Mouse (Mus musculus) heart, adult 11 months (tissue): ENCODE data around the gene Tex2.
A peak's percentile ranks its signal among the peaks of the same experiment; 100 is the strongest.

Experiments
- DNase-seq: peaks from one replicate; pipeline ENCODE4 v3.0.0; 2022

Tex2 gene

GRCm38 (mm10) chr11:106617821-106618580 lies 4.8 kb upstream of the Tex2 start:
- DNase-seq = no peak

GRCm38 (mm10) chr11:106615561-106615960 lies 2.3 kb upstream of the Tex2 start:
- no peak for DNase-seq

GRCm38 (mm10) chr11:106614339-106614645 lies 1.1 kb upstream of the Tex2 start:
- DNase-seq = peak; percentile 97

- peak; percentile 93 for DNase-seq
These were observed 565 bp upstream of the Tex2 start for GRCm38 (mm10) chr11:106613638-106614338.

GRCm38 (mm10) chr11:106612209-106612960 lies 838 bp downstream of the Tex2 start:
- DNase-seq = peak; percentile 95

DNA sequence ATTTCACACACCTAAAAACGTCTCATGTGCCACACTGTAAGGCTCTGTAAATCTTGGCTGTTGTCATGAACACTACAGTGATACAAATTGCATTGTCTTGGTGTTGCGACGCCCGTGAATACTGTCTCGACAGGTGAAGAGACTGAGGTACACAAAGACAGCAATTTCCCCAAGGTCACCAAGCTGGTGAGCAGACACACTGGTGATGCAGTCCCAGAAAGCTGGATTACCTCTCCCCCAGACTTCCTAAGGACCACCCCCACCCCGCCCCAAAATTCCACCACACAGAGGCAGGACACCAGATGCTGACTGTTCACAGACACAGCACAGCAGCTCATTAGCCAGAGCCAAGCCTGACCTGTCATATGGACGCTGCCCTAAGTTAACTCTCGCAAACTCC lies 3.5 kb downstream of the Tex2 start:
- no peak for DNase-seq

DNA sequence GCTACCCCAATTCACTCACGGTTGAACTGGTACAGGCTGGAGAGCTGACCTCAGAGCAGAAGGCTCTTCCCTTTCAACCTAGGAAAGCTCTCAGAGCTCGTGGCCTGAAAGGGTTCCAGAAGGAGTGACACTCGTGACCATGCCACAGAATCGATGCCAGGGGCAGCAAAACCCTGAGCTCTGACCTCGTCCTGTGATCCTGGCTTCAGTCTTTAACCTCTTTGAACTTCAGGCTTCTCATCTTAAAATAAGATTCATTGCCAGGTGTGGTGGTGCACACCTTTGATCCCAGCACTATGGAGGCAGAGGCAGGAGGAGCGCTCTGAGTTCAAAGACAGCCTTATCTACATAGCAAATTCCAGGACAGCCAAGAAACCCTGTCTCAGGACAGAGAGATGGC lies 5.9 kb downstream of the Tex2 start:
- DNase-seq = no peak

DNA sequence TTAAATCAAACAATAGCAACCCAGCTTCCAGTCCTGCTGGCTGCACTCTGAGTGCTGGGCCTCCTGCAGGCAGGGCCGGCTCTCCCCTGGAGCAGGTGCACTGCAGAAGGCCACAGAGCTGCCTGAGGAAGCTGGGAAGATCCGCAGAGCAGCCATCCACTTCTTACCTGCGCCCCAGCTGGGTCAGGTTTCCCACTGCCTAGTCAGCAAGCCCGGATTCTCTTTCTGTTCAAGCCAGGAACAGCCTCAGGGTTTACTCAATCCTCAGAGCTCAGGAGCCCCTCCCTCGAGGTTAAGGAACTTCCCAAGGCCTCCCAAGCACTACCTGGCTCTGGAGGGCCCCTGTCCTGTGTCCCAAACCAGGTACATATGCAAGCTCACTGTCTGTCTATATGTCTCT lies 7.2 kb downstream of the Tex2 start:
- no peak for DNase-seq

GRCm38 (mm10) chr11:106603230-106603629 lies 10.0 kb downstream of the Tex2 start:
- no peak for DNase-seq

GRCm38 (mm10) chr11:106600124-106600523 lies 13.1 kb downstream of the Tex2 start:
- DNase-seq = no peak

DNA sequence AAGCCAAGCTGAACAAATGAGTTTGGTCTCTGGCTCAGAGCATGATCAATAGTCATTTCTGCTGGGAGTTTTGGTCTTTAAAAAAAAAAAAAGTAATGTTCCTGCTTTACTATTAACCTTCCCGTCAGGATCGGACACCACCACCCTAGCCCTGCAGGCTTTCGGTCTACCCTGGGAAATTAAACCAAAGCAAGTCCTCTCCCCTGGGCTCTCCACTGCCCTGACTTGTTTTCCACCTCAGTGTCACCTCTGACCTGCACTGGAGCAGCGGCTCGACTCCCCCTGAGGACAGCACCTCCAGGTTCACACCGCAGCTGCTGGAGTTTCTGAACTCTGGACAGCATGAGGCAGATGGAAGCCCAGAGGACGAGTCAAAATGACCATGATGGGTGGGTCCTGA lies 13.9 kb downstream of the Tex2 start:
- DNase-seq = no peak

- DNase-seq = no peak
These were observed 14.9 kb downstream of the Tex2 start for GRCm38 (mm10) chr11:106598339-106598738.

DNA sequence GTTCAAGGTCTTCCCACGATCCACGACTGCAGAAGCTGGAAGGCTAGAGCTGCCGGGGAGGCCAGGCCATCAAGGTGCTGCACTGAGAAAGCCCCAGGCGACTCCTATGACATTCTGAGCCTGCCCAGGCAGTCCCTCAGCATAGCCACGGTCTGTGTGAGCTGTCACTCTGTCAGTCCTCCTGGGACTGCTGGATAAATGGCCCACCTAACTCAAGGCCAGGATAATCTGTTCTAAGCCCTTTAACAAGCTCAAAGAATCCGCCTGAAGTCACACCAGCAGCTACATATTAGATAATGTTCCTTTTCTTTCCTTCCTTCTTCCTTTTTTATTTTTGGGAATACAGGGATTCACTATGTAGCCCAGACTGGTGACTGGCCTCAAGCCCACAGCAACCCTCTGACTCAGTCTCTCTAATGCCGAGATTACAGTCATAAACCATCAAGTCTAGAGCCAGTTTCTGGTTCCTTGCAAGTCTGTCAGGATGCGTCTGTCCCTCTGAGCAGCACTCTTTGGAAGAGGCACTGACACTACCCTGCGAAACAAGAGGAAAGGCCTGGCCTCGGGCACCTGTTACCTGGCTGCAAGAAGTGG lies 15.4 kb downstream of the Tex2 start:
- no peak for DNase-seq

- no peak for DNase-seq
These were observed 22.0 kb downstream of the Tex2 start for GRCm38 (mm10) chr11:106591183-106591582.

DNA sequence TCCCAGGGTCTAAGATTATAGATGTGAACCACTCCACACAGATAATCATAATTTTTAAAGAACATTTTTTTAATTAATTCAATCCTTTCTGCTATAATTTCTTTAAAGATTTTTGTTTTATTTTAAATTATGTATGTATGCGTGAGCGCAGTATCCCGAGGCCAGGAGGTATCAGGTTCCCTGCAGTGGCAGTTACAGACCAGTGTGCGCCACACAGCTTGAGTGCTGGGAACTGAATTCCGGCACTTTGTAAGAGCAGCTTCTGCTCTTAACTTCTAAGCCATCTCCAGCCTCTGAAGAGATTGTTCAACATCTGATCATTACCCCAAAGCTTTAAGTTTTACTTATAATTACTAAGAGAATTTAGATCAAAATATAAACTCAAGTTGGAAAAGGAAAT lies 23.1 kb downstream of the Tex2 start:
- DNase-seq = no peak

DNA sequence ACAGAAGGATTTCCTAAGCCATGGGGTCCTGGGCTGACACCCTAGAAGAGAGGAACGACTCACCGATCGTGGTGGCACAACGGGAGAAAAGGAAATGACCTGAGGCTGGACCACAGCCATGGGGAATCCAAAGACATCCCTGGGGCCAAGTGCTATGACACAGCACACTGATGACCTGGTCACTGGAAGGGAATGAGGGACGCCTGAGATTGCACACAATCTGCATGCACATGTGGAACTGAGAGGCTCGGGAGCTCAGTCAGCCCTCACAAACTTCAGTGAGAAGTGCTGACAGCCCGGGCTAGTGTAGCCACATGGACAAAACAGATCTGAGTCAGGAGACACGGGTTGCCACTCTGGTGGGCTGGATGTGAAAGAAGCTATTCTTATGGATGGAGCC lies 24.4 kb downstream of the Tex2 start:
- peak; percentile 93 for DNase-seq

DNA sequence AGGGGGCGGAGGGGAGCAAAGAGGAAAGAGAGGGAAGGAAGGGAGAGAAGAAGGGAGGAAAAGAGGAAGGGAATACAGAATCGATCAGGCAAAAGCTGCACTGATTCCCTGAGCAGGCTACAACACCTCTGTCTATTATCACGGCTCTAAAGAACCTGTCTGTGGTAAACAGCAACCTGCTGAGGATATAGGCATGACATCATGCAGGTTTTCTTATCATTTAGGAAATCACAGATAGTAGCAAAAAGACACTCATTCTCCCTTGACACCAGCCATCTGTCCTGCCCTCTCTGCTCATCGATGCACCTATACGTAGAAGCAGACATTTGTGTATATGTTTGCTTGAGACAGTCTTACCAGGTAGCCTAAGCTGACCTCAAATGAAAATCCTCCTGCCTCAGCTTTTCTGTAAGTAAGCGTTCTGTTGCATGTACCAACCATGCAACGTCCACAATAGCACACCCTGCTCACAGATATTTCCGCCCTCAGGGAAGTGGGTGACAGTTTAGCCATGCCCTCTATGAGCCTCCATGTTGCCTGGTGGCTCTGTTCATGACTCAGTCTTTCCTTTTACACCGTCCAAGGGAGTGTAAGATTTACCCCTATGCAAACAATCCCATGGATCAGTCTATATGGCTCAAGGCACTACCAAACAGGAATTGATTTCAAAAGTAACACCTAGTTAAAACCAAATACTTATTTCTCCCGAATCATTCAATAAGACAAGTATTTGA lies 25.3 kb downstream of the Tex2 start:
- no peak for DNase-seq

- DNase-seq = no peak
These were observed 29.4 kb downstream of the Tex2 start for GRCm38 (mm10) chr11:106583801-106584200.

- no peak for DNase-seq
These were observed 31.9 kb downstream of the Tex2 start for GRCm38 (mm10) chr11:106581357-106581756.

- peak; percentile 94 for DNase-seq
These were observed 32.8 kb downstream of the Tex2 start for GRCm38 (mm10) chr11:106580468-106580867.

DNA sequence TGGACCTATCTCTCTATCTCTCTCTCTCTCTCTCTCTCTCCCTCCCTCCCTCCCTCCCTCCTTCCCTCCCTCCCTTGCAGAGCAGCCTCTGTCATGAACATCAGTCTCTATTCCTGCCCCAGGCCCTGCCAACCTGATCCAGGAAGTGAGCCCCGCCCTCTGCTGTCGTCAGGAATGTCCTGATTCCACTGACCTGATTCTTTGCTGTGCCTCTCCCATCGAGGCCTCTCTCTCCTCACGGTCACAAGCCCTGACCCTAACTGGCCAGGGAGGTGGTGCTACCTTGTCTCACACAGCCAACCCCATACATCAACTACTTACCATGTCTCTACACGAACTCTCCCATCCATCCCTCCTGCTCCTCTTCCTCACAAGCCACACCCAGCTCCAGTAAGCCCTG lies 33.3 kb downstream of the Tex2 start:
- peak; percentile 94 for DNase-seq

GRCm38 (mm10) chr11:106579146-106579545 lies 34.1 kb downstream of the Tex2 start:
- DNase-seq = peak; percentile 94
